Mouse (Mus musculus) megakaryocyte, adult 5-6 weeks (primary cell): ENCODE results near the gene 4833420G17Rik. TPM values are rescaled to one million over a fixed set of nuclear protein-coding genes. Genes with fewer than 3 reads are reported as not detected.

Experiments used
- total RNA-seq, 2 experiments: library from RNA; stranded (forward) in 1 of 2; stranded (reverse) in 1 of 2; fragments of 153-499, 151-499 nt in 1 of 2; fragments of 221-1000, 200-1000 nt in 1 of 2; gene quantifications; 2 replicates each; pipeline versions ENCODE4 v1.2.3 to v1.2.4; 2015 to 2017

The 4833420G17Rik gene
- total RNA-seq, 2 experiments from 2014 or later, result 40.8 to 59.7 TPM

Other genes with a start within 250 kb of the 4833420G17Rik start
- 59.1 and 65.9 TPM in 2 replicates for gene Paip1, start 34.2 kb upstream of the 4833420G17Rik start, total RNA-seq (2015)
- gene Paip1, start 34.2 kb upstream of the 4833420G17Rik start, total RNA-seq (2017), result 57.1 and 58.9 TPM in 2 replicates
- gene Tmem267, start 25.3 kb downstream of the 4833420G17Rik start, total RNA-seq (2015), result 3.4 and 7.4 TPM in 2 replicates
- 0.66 and 1.6 TPM in 2 replicates for gene Tmem267, start 25.3 kb downstream of the 4833420G17Rik start, total RNA-seq (2017)
- gene 3110070M22Rik, start 25.6 kb downstream of the 4833420G17Rik start, total RNA-seq (2015), result 1.3 TPM in 1 of 2 replicates, not detected in the other
- 0.55 TPM in 1 of 2 replicates, not detected in the other for gene 3110070M22Rik, start 25.6 kb downstream of the 4833420G17Rik start, total RNA-seq (2017)
- not detected in 2 replicates for gene Ccl28, start 161.1 kb downstream of the 4833420G17Rik start, total RNA-seq (2015)
- not detected in 2 replicates for gene Ccl28, start 161.1 kb downstream of the 4833420G17Rik start, total RNA-seq (2017)
- 27.6 and 29.7 TPM in 2 replicates for gene Hmgcs1, start 227.6 kb downstream of the 4833420G17Rik start, total RNA-seq (2015)
- gene Hmgcs1, start 227.6 kb downstream of the 4833420G17Rik start, total RNA-seq (2017), result 36.9 and 40.8 TPM in 2 replicates